Mouse (Mus musculus) spleen, adult 18-20 months (tissue): ENCODE measurements at regions not wholly inside any gene's neighbourhood (a gene's known extent, or its start where the extent isn't known, plus 50 kb on each side); places are given as distances from the start of the nearest gene placed in this dataset.

Experiments used
- DNase-seq, 2 experiments: peaks; one replicate each; pipeline ENCODE4 v3.0.0; 2022; ENCODE audit warnings: mixed read lengths in 2 of 2

- no peak for DNase-seq
Observed at GRCm38 (mm10) chr7:69564432-69564831, 802.1 kb downstream of the Nr2f2 start.

GRCm38 (mm10) chr7:69554776-69555175, 805.7 kb upstream of the Arrdc4 start:
- DNase-seq: no peak

GRCm38 (mm10) chr7:69553981-69554380, 804.9 kb upstream of the Arrdc4 start:
- no peak for DNase-seq

- no peak for DNase-seq
Observed at GRCm38 (mm10) chr7:69536072-69536471, 787.0 kb upstream of the Arrdc4 start.

GRCm38 (mm10) chr7:69513966-69514365, 764.9 kb upstream of the Arrdc4 start:
- DNase-seq: no peak

- DNase-seq: no peak
Observed at GRCm38 (mm10) chr7:69510389-69510788, 761.3 kb upstream of the Arrdc4 start.

- DNase-seq: no peak
Observed at GRCm38 (mm10) chr7:69493062-69493930, 744.3 kb upstream of the Arrdc4 start.

GRCm38 (mm10) chr7:69490566-69491466, 741.8 kb upstream of the Arrdc4 start:
- peak in 1 of 2 experiments; percentile 12 for DNase-seq

- DNase-seq: no peak
Observed at GRCm38 (mm10) chr7:69488630-69489029, 739.6 kb upstream of the Arrdc4 start.

- DNase-seq: no peak
Observed at GRCm38 (mm10) chr7:69487111-69487510, 738.1 kb upstream of the Arrdc4 start.

GRCm38 (mm10) chr7:69484552-69484951, 735.5 kb upstream of the Arrdc4 start:
- no peak for DNase-seq
